Mouse (Mus musculus) spleen, postnatal 36 days (tissue): ENCODE results near the gene Foxi3.

Source experiments
- DNase-seq, 2 experiments: peaks; one replicate each; pipeline ENCODE4 v3.0.0; 2022; ENCODE audit warnings: low spot score in 2 of 2, mixed read lengths in 1 of 2

The Foxi3 gene

GRCm38 (mm10) chr6:70986683-70987082, 30.4 kb downstream of the Foxi3 start:
- DNase-seq: no peak

GRCm38 (mm10) chr6:70996123-70996723, 39.9 kb downstream of the Foxi3 start:
- no peak for DNase-seq

GRCm38 (mm10) chr6:71002656-71003055, 46.3 kb downstream of the Foxi3 start:
- DNase-seq: no peak

- DNase-seq: no peak
Observed at GRCm38 (mm10) chr6:71004161-71004560, 47.8 kb downstream of the Foxi3 start.
